Mouse (Mus musculus): Measurements from ENCODE around the gene Tub. TPM values are rescaled to one million over a fixed set of nuclear protein-coding genes. Genes with fewer than 3 reads are reported as not detected.

The Tub gene
- polyA plus RNA-seq, 1 experiment = 0.76 TPM

DNA sequence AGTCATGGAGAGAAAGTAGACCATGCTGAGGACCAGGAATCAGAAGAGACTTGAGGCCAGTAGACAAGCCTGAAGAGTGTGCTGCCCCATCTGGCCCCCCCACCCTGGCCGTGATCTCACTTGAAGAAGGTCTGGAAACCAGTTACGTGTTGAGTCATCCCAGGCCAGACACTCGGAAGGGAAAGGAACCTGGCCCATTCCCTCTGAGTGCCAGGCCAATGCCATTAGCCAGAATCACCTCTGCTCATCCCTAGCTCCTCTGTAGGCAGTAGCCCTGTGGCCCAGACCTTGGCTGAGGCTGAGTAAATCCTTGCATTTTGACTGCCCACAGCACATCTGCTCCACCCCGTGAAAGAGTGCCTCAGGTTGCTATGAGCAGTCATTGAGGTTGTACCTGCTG is 51.8 kb downstream of the Tub start:
- no peak for DNase-seq
- no peaks in the 10 kb centered on the region for H3K4me1 ChIP-seq (ENCODE audit: control insufficient read depth, insufficient read depth, low read length)
- no peak for TF ChIP-seq POLR2A (IDR thresholded peaks at IDR 0.05; ENCODE audit: borderline replicate concordance, extremely low read depth, low read depth, low read length)
- TF ChIP-seq CTCF (IDR thresholded peaks at IDR 0.05; ENCODE audit: insufficient read depth, low read length) = no peak
- no peak overlapping the region for H3K4me3 ChIP-seq (replicated peaks; ENCODE audit: extremely low read depth, low read depth, low read length)
- 79% methylated on average over 4 of the region's 4 CpGs for WGBS

- 17% methylated on average over 3 of the region's 3 CpGs for WGBS
- DNase-seq = no peak
- no peak for TF ChIP-seq POLR2A (IDR thresholded peaks at IDR 0.05; ENCODE audit: borderline replicate concordance, extremely low read depth, low read depth, low read length)
- TF ChIP-seq CTCF (IDR thresholded peaks at IDR 0.05; ENCODE audit: insufficient read depth, low read length) = no peak
- no peak overlapping the region for H3K4me3 ChIP-seq (replicated peaks; ENCODE audit: extremely low read depth, low read depth, low read length)
- no peaks in the 10 kb centered on the region for H3K4me1 ChIP-seq (ENCODE audit: control insufficient read depth, insufficient read depth, low read length)
Observed at GRCm38 (mm10) chr7:109003653-109004052, 53.5 kb downstream of the Tub start.

DNA sequence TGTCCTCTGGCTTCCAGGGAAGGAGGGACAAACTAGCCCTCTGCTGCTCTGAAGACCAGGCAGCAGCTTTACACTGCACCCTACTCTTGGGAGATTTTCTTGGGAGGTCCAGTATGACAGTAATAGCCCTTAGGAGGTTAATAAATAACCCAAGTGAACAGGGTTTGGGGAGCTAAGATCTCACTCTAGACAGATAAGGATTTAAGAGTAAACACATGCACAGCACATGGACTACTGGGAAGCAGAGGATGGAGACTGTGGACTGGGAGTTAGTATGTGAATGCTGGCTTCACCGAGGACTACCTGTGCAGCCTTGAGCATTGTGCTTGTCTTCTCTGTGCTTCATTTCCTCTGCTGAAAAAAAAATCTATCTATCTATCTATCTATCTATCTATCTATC is 59.1 kb downstream of the Tub start:
- TF ChIP-seq POLR2A (IDR thresholded peaks at IDR 0.05; ENCODE audit: borderline replicate concordance, extremely low read depth, low read depth, low read length) (no peak), CTCF (IDR thresholded peaks at IDR 0.05; ENCODE audit: insufficient read depth, low read length) (no peak)
- no peak overlapping the region for H3K4me3 ChIP-seq (replicated peaks; ENCODE audit: extremely low read depth, low read depth, low read length)
- 78% methylated on average over 1 of the region's 1 CpGs for WGBS
- DNase-seq = no peak
- no peaks in the 10 kb centered on the region; the same call in 1 of the 2 replicates for H3K4me1 ChIP-seq (ENCODE audit: control insufficient read depth, insufficient read depth, low read length)

DNA sequence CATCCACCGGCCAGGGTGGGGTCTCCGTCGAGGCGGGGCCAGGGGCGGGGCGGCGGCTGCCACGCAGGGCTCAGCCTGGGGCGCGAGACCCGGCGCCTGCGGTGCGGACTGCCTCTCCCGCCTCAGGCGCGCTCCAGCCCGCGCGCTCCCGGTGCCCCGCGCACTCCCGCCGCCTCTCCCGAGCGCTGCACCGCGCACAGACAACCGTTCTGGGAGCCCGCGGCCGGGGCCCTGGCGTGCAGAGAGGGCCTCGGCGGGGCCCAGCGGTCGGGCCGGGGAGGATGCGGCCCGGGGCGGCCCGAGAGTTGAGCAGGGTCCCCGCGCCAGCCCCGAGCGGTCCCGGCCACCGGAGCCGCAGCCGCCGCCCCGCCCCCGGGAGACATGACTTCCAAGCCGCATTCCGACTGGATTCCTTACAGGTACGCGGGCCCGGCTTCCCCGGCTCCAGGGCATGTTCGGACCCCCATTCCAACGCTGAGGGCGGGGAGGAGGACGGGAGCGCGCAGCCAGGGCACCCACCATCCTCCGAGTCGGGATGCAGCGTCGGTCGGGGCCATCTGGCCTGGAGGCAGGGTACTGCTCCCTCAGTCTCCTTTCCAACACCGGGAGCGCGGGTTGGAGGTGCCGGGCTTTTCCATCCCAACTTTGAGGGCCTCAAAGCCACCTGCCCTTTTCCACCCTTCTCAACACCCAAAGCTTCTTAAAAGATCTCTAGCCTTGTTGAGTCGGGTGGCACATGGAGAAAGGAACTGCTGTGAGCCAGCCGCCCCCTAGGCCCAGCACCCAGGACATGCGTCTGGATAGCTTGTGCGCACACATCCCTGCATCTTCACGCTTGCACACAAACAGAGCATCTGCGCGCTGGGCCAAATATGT is 60.8 kb downstream of the Tub start:
- WGBS = 4% methylated on average over 76 of the region's 82 CpGs
- TF ChIP-seq POLR2A (IDR thresholded peaks at IDR 0.05; ENCODE audit: borderline replicate concordance, extremely low read depth, low read depth, low read length) (no peak), CTCF (IDR thresholded peaks at IDR 0.05; ENCODE audit: insufficient read depth, low read length) (no peak)

DNA sequence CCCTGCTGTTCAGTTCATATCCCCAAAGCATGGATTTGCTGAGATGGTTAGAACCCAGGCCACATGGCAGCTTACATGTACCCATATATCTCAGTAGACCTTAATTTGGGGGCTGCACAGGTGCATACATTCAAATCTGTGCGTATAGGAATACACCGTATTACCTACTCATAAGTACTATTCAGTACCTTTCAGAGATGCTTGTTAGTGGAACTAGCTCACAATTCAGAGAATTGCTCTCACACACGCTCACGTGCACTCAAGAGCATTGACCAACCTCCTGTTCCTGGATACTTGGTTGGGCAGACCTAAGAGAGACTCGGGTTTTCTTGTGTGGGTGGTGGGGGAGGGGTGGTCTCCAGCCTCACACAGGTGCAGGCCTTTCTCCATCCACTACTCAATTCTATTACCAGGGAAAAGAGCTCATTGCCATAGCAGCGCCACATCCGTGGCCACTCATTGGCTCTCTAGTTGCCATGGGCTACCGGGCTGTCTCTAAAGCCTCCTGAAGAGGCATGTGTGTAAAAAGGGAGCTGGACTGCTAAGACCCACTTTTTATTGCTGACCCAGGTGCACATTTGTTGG is 61.5 kb downstream of the Tub start:
- TF ChIP-seq POLR2A (IDR thresholded peaks at IDR 0.05; ENCODE audit: borderline replicate concordance, extremely low read depth, low read depth, low read length) = no peak
- no peak for TF ChIP-seq CTCF (IDR thresholded peaks at IDR 0.05; ENCODE audit: insufficient read depth, low read length)
- Histone ChIP-seq H3K4me1 (ENCODE audit: control insufficient read depth, insufficient read depth, low read length) (no peaks in the 10 kb centered on the region; the same call in 1 of the 2 replicates), H3K4me3 (replicated peaks; ENCODE audit: extremely low read depth, low read depth, low read length) (no peak overlapping the region)
- DNase-seq = no peak
- WGBS = 42% methylated on average over 8 of the region's 8 CpGs

More for the DNA sequence above, 60.8 kb downstream of the Tub start:
- DNase-seq = no peak
- Histone ChIP-seq H3K4me1 (ENCODE audit: control insufficient read depth, insufficient read depth, low read length) (no peaks in the 10 kb centered on the region; the same call in 1 of the 2 replicates), H3K4me3 (replicated peaks; ENCODE audit: extremely low read depth, low read depth, low read length) (no peak overlapping the region)

GRCm38 (mm10) chr7:109012575-109012974 is 62.4 kb downstream of the Tub start:
- no peak for TF ChIP-seq POLR2A (IDR thresholded peaks at IDR 0.05; ENCODE audit: borderline replicate concordance, extremely low read depth, low read depth, low read length)
- TF ChIP-seq CTCF (IDR thresholded peaks at IDR 0.05; ENCODE audit: insufficient read depth, low read length) = no peak
- Histone ChIP-seq H3K4me1 (ENCODE audit: control insufficient read depth, insufficient read depth, low read length) (no peaks in the 10 kb centered on the region; the same call in 1 of the 2 replicates), H3K4me3 (replicated peaks; ENCODE audit: extremely low read depth, low read depth, low read length) (no peak overlapping the region)
- 87% methylated on average over 1 of the region's 1 CpGs for WGBS
- DNase-seq = no peak

GRCm38 (mm10) chr7:109012998-109013625 is 63.0 kb downstream of the Tub start:
- DNase-seq = no peak
- H3K4me3 ChIP-seq (replicated peaks; ENCODE audit: extremely low read depth, low read depth, low read length) = no peak overlapping the region
- 44% methylated on average over 4 of the region's 4 CpGs for WGBS
- TF ChIP-seq CTCF (IDR thresholded peaks at IDR 0.05; ENCODE audit: insufficient read depth, low read length) (no peak), POLR2A (IDR thresholded peaks at IDR 0.05; ENCODE audit: borderline replicate concordance, extremely low read depth, low read depth, low read length) (no peak)
- H3K4me1 ChIP-seq (ENCODE audit: control insufficient read depth, insufficient read depth, low read length) = no peaks in the 10 kb centered on the region; the same call in 1 of the 2 replicates

GRCm38 (mm10) chr7:109014851-109015250 is 64.7 kb downstream of the Tub start:
- TF ChIP-seq POLR2A (IDR thresholded peaks at IDR 0.05; ENCODE audit: borderline replicate concordance, extremely low read depth, low read depth, low read length) (no peak), CTCF (IDR thresholded peaks at IDR 0.05; ENCODE audit: insufficient read depth, low read length) (no peak)
- WGBS = 75% methylated on average over 7 of the region's 7 CpGs

GRCm38 (mm10) chr7:109016378-109016923 is 66.3 kb downstream of the Tub start:
- 51% methylated on average over 5 of the region's 5 CpGs for WGBS
- H3K4me1 ChIP-seq (ENCODE audit: control insufficient read depth, insufficient read depth, low read length) = no peaks in the 10 kb centered on the region
- no peak for DNase-seq
- H3K4me3 ChIP-seq (replicated peaks; ENCODE audit: extremely low read depth, low read depth, low read length) = no peak overlapping the region
- TF ChIP-seq CTCF (IDR thresholded peaks at IDR 0.05; ENCODE audit: insufficient read depth, low read length) = no peak
- TF ChIP-seq POLR2A (IDR thresholded peaks at IDR 0.05; ENCODE audit: borderline replicate concordance, extremely low read depth, low read depth, low read length) = no peak

More at GRCm38 (mm10) chr7:109014851-109015250, 64.7 kb downstream of the Tub start:
- DNase-seq = no peak
- H3K4me3 ChIP-seq (replicated peaks; ENCODE audit: extremely low read depth, low read depth, low read length) = no peak overlapping the region
- H3K4me1 ChIP-seq (ENCODE audit: control insufficient read depth, insufficient read depth, low read length) = no peaks in the 10 kb centered on the region; the same call in 1 of the 2 replicates

All from lung, adult 2 months (tissue).